Mouse (Mus musculus) urinary bladder, adult 2 months (tissue): ENCODE measurements around the gene Coro1a. TPM values are rescaled to one million over a fixed set of nuclear protein-coding genes. Genes with fewer than 3 reads are reported as not detected.
"Not testable (repeated sequence)": the region's sequence is repeated elsewhere in the genome, so short reads cannot be mapped to it uniquely, and the experiment has no call there.

Experiments
- DNase-seq: peaks from one replicate; pipeline ENCODE4 v3.0.0; 2022; ENCODE audit warnings: low spot score
- polyA plus RNA-seq: library from polyadenylated mRNA; depleted of rRNA; stranded (reverse); fragments of >200 nt; gene quantifications from 2 replicates; pipeline ENCODE4 v1.2.3, GENCODE M21; 2012

The Coro1a gene
- polyA plus RNA-seq, 1 experiment: 39.4 TPM

DNA sequence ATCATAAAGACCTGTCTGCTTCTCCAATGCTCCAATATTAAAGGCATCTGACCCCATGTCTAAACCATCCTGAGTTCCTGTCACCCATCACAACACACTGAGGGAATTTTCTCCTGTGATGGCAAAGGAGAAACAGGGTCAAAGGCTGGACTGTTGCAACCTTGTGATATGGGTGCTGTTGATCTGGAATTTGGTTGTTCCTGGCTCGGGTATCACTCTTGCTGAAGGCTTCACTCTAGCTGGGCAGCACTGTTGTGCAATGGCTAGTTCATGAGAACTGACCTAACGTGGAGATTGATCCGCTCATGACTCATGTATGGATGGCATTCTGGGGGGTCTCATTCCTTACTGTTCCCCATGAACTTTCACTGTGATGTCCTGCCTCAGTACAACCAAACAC lies 18.6 kb downstream of the Coro1a start:
- no peak for DNase-seq

DNA sequence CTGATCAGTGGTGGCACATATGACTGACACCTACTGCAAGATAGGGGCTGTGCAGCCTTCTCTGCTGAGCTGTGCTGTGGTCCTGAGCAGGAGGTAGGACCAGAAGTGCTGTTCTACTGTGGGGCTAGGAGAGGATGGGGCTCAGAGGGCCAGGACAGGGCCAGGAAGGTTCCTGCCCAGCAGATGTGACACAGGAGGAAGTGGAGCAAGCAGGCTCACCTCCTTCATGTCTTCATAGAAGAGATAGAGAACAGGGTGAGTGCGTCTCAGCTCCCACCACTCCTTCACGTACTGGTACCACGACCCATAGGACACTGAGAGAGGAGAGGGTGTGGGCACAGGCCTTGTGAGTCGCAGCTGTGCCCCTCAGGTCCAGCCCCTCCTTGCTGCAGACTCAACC lies 19.4 kb downstream of the Coro1a start:
- not testable (repeated sequence) for DNase-seq

DNA sequence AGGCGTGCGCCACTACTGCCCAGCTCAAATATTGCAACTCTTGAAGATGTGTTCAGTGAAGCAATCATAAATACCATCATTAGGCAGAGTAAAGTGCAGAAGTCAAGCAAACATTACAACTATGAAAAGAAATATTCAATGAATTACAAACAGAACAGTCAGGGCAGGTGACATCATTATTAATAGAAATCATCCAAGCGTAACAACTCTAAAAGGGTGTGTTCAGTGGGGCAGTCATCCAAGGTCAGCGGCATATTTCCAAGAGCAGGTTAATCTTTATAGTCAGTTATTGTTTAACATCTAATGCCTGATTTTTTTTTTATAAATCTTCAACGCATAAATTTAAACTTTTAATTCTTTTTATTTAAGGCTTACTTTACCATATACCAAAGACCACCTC lies 26.4 kb downstream of the Coro1a start:
- no peak for DNase-seq

DNA sequence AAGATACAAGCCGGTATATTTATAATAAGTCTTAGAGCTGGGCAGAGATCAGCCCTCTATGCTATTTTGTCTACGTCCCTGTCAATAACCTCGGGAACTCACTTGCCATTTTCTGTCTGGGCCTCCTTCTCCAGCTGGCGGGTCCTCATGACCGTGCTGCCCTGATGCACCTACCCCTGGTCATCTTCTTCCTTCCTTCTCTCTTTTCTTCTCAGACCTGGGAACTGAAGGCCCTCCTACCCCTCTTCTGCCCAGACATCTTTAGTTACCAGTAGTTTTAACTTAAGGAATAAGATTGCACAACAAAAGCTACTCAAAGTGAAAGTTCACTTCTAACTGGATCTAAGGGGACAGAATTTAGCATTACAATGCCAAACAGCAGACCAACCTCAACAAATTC lies 27.9 kb downstream of the Coro1a start:
- DNase-seq: no peak

DNA sequence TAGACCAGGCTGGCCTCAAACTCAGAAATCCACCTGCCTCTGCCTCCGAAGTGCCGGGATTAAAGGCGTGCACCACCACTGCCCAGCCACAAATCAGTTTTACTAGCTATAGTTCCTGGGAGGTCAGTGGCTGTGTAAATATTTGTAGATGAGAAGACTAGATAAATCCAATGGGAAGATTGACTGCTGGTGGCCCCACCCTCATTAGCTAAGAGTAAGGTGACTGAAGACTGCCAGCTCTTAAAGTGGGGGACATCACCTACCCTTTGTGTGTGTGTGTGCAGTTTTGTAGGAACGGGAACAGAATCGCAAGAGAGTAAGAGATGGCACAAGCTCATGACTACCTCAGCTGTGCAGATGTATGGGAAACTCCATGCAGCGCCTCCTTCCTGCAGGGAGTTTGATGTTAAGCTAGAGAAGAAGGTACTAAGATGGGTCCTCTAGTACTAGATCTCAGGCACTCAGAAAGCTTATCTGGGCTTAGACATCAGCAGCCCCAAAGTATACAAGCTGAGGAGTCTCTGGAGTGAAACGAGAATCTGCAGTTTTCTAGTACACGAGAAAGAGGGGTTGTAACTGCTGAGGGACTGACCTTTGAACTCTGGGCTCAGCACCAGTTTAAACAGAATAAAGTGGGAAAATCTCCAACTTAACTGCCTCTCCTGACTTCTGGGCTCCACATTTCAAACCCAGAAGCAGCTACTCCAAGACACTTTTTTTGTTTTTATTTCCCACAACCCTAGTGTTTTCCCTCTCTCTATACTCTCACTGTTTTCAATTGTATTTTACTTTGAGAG lies 28.8 kb downstream of the Coro1a start:
- no peak for DNase-seq

DNA sequence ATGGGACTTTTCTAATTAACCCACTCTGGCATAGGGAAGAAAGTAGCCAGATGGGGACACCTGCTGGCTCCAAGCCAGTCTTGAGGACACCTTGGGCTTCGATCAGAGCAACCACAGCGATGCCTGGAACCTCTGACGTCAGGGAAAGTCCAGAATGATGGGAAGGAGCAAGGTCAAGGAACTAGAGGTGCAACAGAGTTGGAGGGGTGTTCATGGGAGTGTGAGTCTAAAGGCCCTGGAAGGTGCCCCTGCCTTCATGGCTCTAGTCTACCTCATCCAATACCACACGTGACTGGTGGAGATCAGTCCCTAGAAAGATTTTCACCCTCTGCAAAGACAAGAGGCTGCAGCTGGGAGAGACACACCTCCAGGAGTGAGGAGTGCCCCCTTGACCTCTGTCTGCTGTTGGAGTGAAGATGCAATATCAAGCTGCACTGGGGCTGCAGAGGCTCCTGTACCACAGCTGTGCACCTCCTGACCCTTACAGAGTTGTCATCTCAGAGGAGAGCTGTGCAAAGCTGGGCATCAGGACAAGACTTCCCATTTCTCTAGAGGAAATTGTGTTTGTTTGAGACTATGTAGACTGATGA lies 30.9 kb downstream of the Coro1a start:
- no peak for DNase-seq

DNA sequence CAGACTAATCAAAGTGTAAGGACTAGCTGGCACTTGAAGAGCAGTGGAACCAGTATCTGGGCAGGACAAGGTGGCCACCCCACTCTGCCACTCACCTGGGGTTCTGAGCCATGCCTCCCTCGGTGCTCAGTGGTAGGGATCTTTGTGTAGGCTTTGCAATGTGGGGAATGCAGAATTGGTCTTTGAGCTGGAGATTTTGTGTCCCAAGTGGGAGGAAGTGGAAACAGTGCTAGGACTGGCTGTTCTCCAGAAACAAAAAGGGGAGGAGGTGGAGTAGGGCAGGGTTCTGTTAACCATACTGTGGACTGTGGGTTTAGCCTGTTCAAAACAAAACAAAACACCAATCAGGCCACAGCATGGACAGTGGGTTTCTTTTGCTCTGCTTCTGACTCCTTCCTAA lies 31.4 kb downstream of the Coro1a start, which contains the start of gene Sult1a1:
Gene Sult1a1, minus strand, starts transcription at position 226 of the 400 bp plus-strand sequence.
- no peak for DNase-seq

DNA sequence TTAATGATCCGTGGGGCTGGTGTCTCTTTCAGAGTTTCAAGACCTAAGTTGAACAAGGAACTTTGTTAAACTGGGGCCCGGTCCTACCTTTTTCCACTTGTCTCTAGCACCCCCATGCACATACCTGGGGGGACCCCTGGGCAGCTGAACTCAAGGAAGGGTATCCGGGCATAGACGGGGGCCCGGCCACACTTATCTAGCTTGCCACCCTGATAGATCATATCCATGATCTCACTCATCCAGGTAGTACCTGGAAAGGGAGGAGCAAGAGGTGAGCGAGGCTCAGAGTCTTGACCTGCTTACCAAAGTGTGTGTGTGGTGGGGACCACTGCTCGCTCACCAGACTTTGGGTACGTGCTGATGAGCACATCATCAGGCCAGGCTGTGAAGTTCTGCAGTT lies 32.5 kb downstream of the Coro1a start:
- DNase-seq: no peak

DNA sequence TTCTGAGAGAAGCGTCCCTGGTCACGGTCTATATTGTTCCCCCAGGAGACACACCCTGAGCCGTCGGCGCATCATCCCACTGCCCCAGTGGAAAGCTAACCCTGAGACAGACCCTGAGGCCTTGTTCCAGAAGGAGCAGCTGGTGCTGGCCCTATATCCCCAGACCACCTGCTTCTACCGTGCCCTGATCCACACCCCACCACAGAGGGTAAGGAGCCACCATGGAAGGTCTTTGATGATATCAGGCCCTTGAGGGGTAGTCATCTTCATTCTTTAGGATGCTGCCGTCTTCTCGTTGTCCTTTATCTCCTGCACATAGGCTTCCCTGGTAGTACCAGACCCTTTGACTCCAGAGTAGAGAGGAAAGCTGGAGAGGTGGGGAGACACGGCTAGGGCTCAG lies 35.5 kb downstream of the Coro1a start:
- no peak for DNase-seq

DNA sequence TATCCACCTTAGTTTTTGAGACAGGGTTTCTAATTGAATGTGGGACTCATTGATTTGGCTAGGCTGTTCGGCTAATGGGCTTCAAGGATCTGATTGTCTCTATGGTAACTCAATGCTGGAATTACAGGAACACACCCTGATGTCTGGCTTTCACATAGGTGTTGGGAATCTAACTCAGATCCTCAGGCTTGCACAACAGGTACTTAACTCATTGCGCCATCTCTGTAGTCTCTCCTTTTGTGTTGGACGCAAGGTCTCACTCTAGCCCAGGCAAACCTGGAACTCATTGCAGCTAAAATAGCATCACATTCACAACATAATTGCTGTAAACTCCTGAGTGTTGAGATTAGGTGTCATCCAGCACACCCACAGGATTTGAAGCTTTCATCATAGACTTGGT lies 37.4 kb downstream of the Coro1a start:
- no peak for DNase-seq

DNA sequence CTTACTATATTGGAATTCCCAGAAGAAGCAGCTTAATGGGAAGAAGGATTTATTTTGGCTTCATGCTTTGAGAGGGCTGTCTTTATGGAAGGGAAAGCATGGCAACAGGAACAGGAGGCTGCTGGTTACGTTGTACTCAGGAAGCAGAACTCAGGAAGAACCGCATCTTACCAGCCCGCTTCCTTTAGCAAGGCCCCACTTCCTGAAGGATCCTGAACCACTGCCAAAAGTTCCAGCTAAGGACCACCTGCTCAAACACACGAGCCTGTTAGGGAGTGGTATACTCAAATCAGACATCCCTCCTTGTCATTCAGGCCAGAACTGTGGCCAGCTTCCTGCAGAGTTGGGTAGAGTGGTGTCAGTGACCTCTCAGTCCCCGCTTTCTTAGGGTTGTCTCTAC lies 39.1 kb downstream of the Coro1a start:
- DNase-seq: no peak

DNA sequence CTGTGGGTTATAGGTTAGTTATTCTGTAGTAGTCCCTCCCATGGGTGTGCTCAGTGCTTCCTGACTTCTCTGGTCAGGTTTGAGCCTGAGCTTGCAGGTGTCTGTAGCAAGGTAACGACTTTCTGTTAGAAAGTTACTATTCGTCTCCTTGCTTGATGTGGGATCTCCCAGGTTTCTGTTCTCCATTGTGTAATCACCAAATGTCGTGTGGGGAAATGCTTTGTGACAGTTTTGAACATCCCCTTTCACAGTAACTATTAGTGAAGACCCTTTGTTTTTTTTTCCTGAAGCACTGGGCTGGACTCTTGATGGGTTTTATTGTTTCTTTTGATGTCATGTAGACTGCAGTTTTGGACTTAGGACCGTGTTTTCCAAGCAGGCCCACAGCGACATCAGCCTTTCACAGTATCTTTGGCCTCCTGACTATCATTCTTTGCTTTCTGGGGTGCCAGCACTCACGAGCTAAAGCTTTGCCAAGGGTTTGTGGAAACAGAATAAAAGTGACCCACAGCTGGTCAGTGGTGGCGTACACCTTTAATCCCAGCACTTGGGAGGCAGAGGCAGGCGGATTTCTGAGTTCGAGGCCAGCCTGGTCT lies 40.0 kb downstream of the Coro1a start:
- no peak for DNase-seq

DNA sequence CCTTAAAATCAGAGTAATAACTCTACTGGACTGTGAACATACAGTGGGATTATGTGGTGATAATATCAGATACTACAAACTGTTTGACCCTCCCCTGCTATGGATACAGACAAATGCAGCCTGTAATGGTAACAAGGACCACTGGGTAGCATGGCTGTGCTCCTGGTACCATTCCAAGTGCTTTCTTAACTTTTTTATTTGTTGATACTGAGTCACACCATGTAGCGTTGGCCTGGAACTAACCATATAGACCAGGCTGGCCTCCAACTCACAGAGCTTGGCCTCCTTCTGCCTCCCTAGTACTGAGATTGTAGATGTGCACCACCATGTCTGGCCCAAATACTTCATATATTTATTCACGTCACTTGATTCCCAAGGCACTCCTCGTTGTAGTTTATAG lies 42.3 kb downstream of the Coro1a start:
- DNase-seq: no peak

DNA sequence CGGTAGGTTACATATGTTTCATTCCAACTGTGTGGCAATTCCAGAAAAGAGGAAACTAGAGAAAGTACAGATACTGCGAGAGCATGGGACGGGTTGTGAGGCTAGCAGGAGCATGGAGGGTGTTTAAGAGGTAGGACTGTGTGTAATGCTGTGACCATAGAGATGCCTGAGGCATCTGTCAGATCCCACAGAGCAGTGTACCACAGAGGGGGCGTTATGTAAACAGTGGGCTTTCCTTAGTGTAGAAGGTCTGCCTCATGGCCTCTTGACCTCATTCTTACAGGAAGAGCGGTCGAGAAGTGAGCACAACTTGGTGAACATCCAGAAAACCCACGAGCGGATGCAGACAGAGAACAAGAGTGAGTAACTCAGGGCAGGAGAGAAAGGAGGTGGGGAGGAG lies 43.9 kb downstream of the Coro1a start:
- DNase-seq: no peak

DNA sequence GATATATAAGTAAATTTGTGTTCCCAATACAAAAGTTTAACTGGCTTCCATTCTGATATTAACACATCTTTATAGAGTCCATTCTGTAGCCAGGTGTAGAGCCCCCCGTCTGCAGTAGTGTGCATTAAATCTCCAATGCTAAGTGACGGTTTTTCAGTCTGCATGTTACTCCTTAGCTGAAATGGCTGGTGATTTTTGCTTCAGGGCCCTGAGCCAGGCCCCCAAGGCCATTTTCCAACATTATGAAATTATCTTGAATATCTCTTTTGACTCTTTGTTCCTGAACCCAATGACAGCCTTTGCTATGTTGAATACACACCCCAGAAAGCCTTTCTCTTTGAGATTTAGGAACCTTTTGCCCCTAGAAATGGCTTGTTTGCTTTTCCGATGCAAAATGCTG lies 47.8 kb downstream of the Coro1a start:
- DNase-seq: no peak

DNA sequence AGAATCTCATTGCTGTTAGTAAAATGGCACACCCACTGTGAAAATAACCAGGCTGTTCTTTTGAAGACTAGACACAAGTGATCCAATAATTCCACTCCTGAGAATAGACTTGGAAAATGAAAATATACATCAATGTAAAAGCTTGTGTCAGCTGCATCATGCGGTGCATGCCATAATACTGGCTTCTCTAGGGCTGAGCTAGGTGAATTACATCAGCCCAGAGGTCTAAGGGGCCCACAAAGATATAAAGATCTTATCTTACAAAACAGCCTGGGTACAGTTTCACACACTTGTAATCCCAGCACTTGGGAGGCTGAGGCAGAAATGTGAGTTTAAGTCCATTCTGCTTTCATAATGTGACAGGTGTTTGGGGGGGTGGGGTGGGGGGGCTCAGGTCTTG lies 50.1 kb downstream of the Coro1a start:
- no peak for DNase-seq

DNA sequence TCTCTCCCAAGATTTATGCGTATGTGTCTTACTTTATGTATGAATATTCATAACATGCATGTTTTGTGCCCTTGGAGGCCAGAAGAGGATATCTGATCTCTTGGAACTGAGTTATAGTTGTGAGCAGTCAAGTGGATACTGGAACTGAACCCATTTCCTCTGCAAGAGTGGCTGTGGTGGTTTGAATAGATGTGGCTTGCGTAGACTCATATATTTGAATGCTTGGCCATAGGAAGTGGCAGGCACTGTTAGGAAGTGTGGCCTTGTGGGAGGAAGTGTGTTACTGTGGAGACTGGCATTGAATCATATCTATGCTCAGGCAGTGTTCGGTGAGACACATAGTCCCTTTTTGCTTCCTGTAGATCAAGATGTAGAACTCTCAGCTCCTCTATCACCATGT lies 51.9 kb downstream of the Coro1a start:
- no peak for DNase-seq

DNA sequence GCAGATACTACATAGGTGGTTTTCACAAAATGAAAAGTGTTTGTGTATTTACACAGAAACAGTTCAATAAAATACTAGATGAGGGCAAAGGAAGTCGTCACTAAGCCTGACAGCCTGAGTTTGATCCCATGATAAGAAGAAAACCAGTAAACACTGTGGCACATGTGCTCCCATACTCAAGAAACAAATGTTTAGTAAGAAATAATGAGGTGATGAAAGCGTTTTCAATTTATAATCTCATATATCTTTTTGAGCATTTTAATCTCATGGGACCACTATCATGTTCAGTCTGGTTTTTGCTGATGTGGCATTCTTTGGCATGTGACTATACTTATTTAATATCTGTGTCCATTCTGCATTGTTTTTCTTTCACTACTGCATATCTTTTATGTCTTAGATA lies 53.6 kb downstream of the Coro1a start:
- DNase-seq: no peak

DNA sequence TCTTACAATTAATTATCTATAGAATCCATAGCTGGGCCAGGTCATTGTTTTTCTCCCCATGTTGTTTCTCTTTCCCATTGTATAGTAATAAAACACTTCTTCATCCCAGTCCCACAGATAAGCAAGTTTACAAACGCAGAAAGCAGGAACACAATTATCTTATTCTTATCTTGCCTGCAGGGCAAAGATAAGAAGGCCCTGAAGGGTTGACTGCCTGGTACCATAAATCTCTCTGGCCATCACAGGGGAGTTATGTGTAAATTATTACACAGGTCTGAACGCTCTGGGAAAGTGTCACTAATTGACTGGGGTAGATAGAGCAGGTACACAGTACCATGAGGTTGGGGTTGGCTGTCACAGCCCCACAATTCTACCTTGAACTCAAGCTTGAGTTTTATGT lies 56.7 kb downstream of the Coro1a start:
- no peak for DNase-seq
